Mouse (Mus musculus) limb, embryonic 11.5 days (tissue): ENCODE data around the gene Dnajc14. TPM values are rescaled to one million over a fixed set of nuclear protein-coding genes. Genes with fewer than 3 reads are reported as not detected.

Experiments
- ATAC-seq: fragments of 200-750 bp; cut with Nextera tagmentation; 2 replicates; pipeline ENCODE4 v1.8.0; 2017; ENCODE audit warnings: low read depth; ENCODE audit not compliant: insufficient number of reproducible peaks, low FRiP score, low TSS enrichment
- DNase-seq: peaks from one replicate; pipeline ENCODE4 v3.0.0-alpha.2; 2015; ENCODE audit warnings: low spot score
- H3K27ac ChIP-seq: fragments of 300-500 bp; sonication (generic); replicated peaks from 2 replicates; pipeline ENCODE4 v1.5.1; 2014; ENCODE audit warnings: low read depth, mild to moderate bottlenecking, low read length
- H3K27me3 ChIP-seq: fragments of 300-500 bp; sonication (generic); 2 replicates; pipeline ENCODE4 v1.6.1; 2014; ENCODE audit warnings: mild to moderate bottlenecking, low read length, mixed read lengths; ENCODE audit not compliant: control insufficient read depth, insufficient read depth
- H3K36me3 ChIP-seq: fragments of 300-500 bp; sonication (generic); 2 replicates; pipeline ENCODE4 v1.6.1; 2014; ENCODE audit warnings: mild to moderate bottlenecking, low read length, moderate library complexity, mixed read lengths; ENCODE audit not compliant: control insufficient read depth, insufficient read depth
- H3K4me1 ChIP-seq: fragments of 300-500 bp; sonication (generic); 2 replicates; pipeline ENCODE4 v1.6.1; 2014; ENCODE audit warnings: low read length, mixed read lengths; ENCODE audit not compliant: control insufficient read depth, insufficient read depth
- H3K4me2 ChIP-seq: fragments of 300-500 bp; sonication (generic); 2 replicates; pipeline ENCODE4 v1.6.1; 2014; ENCODE audit warnings: low read depth, mild to moderate bottlenecking, moderate library complexity; ENCODE audit not compliant: severe bottlenecking
- H3K4me3 ChIP-seq: fragments of 300-500 bp; sonication (generic); 2 replicates; pipeline ENCODE4 v1.5.1; 2014; ENCODE audit warnings: low read depth, low read length
- H3K9ac ChIP-seq: fragments of 300-500 bp; sonication (generic); 2 replicates; pipeline ENCODE4 v1.6.1; 2014; ENCODE audit warnings: mild to moderate bottlenecking, low read length
- H3K9me3 ChIP-seq: fragments of 300-500 bp; sonication (generic); 2 replicates; pipeline ENCODE4 v1.6.1; 2016; ENCODE audit warnings: low read length; ENCODE audit not compliant: control insufficient read depth
- WGBS: fragments of 180-500 bp; shearing (Covaris S2); extraction: QIAGEN DNeasy Blood & Tissue Kit; methylation state at CpG from one replicate; pipeline ENCODE4 v1.1.7; 2014; 5-methylcytosine and 5-hydroxymethylcytosine counted together
- polyA plus RNA-seq: library from polyadenylated mRNA; unstranded; fragments of >200 nt; fragmentation: Nextera tagmentation; extraction: Ambion mirVana; gene quantifications from 2 replicates; pipeline ENCODE4 v1.2.1, GENCODE M21; 2014

The Dnajc14 gene
- polyA plus RNA-seq, 1 experiment from 2014 or later = 33.3 TPM

DNA sequence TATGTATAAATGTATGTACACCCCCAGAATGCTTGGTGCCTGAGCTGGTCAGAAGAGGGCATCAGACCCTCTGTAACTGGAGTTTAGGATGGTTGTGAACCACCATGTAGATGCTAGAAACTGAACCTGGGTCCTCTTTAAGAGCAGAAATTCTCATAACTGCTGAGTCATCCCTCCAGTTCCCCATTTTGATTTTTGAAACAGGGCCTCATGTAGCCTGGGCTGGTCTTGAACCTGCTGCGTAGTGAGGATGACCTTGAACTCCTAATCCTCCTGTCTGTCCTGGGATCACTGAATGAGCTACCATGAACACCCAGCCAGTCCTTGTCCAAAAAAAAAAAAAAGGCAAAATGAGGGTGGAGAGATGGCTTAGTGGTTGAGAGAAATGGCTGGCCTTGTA is 10.6 kb upstream of the Dnajc14 start:
- Histone ChIP-seq H3K4me2 (no peak overlapping the region), H3K4me1 (no peaks in the 10 kb centered on the region), H3K4me3 (no peak overlapping the region), H3K27me3 (no peaks in the 10 kb centered on the region), H3K36me3 (no peaks in the 10 kb centered on the region), H3K9me3 (no peaks in the 10 kb centered on the region), H3K27ac (no peak overlapping the region), H3K9ac (no peak overlapping the region)
- 92% methylated on average over 1 of the region's 1 CpGs for WGBS
- DNase-seq = no peak
- ATAC-seq = no peak

DNA sequence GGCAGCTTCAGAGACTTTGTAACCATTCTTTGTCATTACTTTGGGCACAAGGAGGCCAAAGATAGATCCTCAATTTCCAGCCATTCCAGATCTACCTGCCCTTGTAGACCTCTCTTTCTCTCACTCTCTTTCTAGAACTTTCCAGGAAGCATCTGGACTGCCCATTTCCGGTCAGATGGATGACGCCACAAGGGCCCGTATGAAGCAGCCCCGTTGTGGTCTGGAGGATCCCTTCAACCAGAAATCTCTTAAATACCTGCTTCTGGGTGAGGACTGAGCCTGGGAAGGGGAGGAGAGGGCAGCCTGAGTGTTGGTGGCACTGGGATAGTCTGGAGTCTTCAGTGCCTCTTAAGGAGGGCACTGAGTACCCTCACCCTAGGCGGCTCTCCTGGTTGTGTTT is 9.5 kb upstream of the Dnajc14 start:
- Histone ChIP-seq H3K9me3 (no peaks in the 10 kb centered on the region), H3K4me2 (no peak overlapping the region)
- DNase-seq = no peak

DNA sequence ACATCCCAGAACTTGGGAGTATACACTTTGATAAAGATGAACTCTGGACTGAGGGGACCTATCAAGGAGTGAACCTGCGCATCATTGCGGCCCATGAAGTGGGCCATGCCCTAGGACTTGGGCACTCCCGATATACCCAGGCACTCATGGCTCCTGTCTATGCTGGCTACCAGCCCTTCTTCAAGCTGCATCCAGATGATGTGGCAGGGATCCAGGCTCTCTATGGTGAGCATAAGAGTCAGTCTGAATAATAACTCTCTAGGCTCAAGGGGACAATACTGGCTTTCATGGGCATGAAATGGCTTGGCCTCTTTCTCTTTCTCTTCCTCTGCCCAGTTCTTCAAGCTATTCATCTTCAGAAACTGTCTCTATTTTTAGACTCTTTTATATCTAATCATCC is 8.3 kb upstream of the Dnajc14 start:
- no peak overlapping the region for H3K27ac ChIP-seq
- DNase-seq (no peak), ATAC-seq (no peak)
- no peak overlapping the region for H3K4me2 ChIP-seq
- WGBS = 95% methylated on average over 3 of the region's 3 CpGs
- no peak overlapping the region for H3K4me3 ChIP-seq
- peaks cover 4% of the 10 kb centered on the region; the same call in 1 of the 2 replicates for H3K36me3 ChIP-seq
- H3K4me1 ChIP-seq = no peaks in the 10 kb centered on the region
- H3K9ac ChIP-seq = no peak overlapping the region
- no peaks in the 10 kb centered on the region for H3K9me3 ChIP-seq
- no peaks in the 10 kb centered on the region for H3K27me3 ChIP-seq

More for the DNA sequence above, 9.5 kb upstream of the Dnajc14 start:
- H3K27me3 ChIP-seq = no peaks in the 10 kb centered on the region
- H3K4me1 ChIP-seq = no peaks in the 10 kb centered on the region
- H3K9ac ChIP-seq = no peak overlapping the region
- no peak overlapping the region for H3K4me3 ChIP-seq
- no peaks in the 10 kb centered on the region for H3K36me3 ChIP-seq
- no peak for ATAC-seq
- no peak overlapping the region for H3K27ac ChIP-seq
- 94% methylated on average over 5 of the region's 5 CpGs for WGBS

DNA sequence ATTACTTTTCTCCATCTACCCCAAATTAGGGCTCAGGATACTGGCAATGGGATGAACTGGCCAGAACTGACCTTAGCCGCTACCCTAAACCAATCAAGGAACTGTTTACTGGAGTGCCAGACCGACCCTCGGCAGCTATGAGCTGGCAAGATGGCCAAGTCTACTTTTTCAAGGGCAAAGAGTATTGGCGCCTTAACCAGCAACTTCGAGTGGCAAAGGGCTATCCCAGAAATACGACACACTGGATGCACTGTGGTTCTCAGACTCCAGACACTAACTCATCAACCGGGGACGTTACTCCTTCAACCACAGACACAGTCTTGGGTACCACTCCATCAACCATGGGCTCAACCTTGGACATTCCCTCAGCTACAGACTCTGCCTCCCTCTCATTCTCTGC is 5.2 kb upstream of the Dnajc14 start:
- Histone ChIP-seq H3K27ac (no peak overlapping the region), H3K4me3 (no peak overlapping the region), H3K9ac (no peak overlapping the region), H3K36me3 (peaks cover 4% of the 10 kb centered on the region; the same call in 1 of the 2 replicates), H3K4me2 (no peak overlapping the region), H3K9me3 (no peaks in the 10 kb centered on the region), H3K4me1 (peaks cover 10% of the 10 kb centered on the region; the same call in 1 of the 2 replicates), H3K27me3 (no peaks in the 10 kb centered on the region)
- WGBS = 90% methylated on average over 8 of the region's 8 CpGs
- no peak for ATAC-seq
- no peak for DNase-seq

DNA sequence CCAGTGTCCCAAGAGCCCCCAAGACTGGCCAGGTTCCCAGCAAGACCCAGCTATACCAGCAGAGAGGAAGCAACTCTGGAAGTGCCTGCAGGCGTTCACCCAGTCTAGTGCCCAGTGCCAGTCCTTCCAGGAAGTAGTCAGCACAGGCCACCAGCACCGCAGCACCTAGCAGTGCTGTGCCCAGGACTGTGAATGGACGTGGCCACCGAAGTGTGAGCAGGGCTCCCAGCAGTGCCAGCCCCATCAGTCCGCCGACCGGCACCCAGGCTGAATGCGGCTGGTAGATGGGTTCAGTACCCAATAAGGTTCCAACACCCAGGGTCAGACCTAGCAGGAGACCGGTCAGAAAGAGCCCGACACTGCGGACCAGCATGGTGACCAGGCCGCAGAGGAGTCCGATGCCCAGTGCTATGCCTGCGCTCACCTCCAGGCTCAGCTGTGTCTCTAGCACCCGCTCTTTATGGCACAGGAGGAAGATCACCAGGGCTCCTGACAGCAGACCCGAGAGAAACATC is 1.8 kb upstream of the Dnajc14 start:
- Histone ChIP-seq H3K4me1 (peaks cover 17% of the 10 kb centered on the region), H3K27me3 (no peaks in the 10 kb centered on the region), H3K9me3 (no peaks in the 10 kb centered on the region), H3K4me3 (no peak overlapping the region), H3K36me3 (peaks cover 6% of the 10 kb centered on the region; the same call in 1 of the 2 replicates), H3K9ac (no peak overlapping the region), H3K27ac (no peak overlapping the region), H3K4me2 (no peak overlapping the region)
- 90% methylated on average over 16 of the region's 16 CpGs for WGBS
- no peak for DNase-seq
- ATAC-seq = no peak

DNA sequence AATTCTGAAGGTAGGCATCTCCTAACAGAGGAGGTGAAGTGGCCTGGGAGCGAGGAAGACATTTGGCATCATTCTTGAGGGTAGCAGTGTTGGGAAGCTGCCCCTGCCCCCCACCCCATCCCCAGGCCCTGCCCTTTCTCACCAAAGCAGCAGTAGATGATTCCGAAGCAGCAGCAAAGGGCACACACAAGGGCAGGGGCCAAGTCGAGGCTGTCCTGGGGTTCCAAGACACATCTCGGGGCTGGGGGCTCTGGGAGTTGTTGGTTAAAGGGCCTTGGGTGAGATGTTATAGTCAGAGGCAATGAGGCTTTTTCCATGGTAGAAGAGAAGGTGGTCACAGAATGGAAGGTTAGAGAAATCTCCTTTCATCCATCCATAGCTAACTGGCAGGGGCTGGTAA is 906 bp upstream of the Dnajc14 start:
- no peak for DNase-seq
- H3K36me3 ChIP-seq = peaks cover 6% of the 10 kb centered on the region; the same call in 1 of the 2 replicates
- H3K4me1 ChIP-seq = peaks cover 20% of the 10 kb centered on the region
- H3K27ac ChIP-seq = no peak overlapping the region
- ATAC-seq = no peak
- no peaks in the 10 kb centered on the region for H3K27me3 ChIP-seq
- H3K4me2 ChIP-seq = peak overlapping the region; percentile 69; the same call in 1 of the 2 replicates
- H3K9me3 ChIP-seq = no peaks in the 10 kb centered on the region
- WGBS = 67% methylated on average over 4 of the region's 4 CpGs
- peak overlapping the region; percentile 86; the same call in 1 of the 2 replicates for H3K9ac ChIP-seq
- H3K4me3 ChIP-seq = no peak overlapping the region; the same call in 1 of the 2 replicates

DNA sequence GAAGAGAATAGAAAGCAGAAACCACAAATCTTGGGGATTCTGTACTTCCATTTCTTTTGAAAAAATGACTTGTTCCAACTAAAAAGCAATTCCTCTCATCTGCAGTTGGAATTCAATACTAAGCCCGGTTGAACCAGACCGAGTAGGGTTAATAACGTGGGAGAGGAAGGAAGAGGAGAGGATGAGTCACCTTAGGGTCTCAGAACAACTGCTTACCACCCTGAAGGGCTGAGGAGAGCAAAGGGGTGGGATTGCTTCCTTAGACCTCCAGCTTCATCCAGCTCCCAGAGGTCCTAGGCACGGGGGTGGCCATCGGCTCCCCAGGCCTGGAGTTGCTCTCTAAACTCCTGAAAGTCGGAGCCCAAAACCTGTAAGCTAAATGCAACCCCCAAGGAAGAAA is 501 bp upstream of the Dnajc14 start:
- Histone ChIP-seq H3K36me3 (peaks cover 6% of the 10 kb centered on the region; the same call in 1 of the 2 replicates), H3K4me3 (peak overlapping the region; percentile 81), H3K9me3 (no peaks in the 10 kb centered on the region), H3K27me3 (no peaks in the 10 kb centered on the region), H3K27ac (peak overlapping the region; percentile 96; the same call in 1 of the 2 replicates), H3K4me1 (peaks cover 20% of the 10 kb centered on the region), H3K4me2 (peak overlapping the region; percentile 69), H3K9ac (peak overlapping the region; percentile 86)
- 16% methylated on average over 6 of the region's 6 CpGs for whole genome bisulfite sequencing
- ATAC-seq = no peak
- DNase-seq = no peak

DNA sequence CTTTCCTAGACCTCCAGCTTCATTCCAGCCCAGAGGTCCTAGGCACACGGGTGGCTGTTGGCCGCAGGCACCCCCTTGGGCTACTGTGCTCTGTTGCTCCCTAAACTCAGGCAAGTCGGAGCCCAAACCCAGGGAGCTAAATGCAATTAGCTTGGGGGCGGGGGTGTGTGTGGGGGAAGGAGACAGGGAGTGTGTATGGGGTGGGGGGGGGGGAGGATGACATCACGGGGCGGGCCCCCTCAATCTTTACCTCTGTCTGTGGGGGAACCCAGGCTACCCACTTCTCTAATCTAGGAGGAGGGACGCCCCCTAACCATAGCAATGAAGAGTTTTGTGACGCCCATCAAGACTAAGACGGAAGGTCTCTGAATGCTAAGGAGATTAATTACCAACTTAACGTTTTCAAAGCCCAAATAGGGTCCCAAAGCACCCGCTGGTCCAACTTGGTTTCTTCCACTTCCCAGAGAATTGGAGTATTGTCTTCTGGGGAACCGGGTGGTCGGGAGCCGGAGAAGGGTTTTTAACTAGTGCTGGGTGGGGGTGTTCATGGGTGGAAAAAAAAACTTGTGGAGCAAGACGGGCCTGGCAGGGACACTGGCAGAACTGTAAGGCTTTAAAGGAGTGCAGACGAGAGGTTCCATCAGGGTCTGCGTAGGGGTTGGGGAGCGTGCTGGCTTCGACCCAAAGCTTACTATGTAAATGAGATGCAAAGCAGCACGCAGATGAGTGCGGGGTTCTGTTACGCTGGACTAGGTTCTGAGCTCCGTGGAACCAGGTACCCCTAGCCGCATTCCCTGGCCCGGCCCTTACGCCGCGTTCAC is 619 bp downstream of the Dnajc14 start, which contains the start of gene Tmem198b:
Gene Tmem198b (minus strand): TSS at position 100 of the 821 bp plus-strand sequence.
- 1% methylated on average over 26 of the region's 28 CpGs for WGBS
- H3K27me3 ChIP-seq = no peaks in the 10 kb centered on the region
- peaks cover 6% of the 10 kb centered on the region; the same call in 1 of the 2 replicates for H3K36me3 ChIP-seq

More for the DNA sequence above, 619 bp downstream of the Dnajc14 start, which contains the start of gene Tmem198b:
- Histone ChIP-seq H3K9ac (peak within 1 kb of the TSS; percentile 86), H3K4me2 (peak within 1 kb of the TSS; percentile 69), H3K4me3 (peak within 1 kb of the TSS; percentile 81), H3K9me3 (no peaks in the 10 kb centered on the region), H3K27ac (peak within 1 kb of the TSS; percentile 96), H3K4me1 (peaks cover 20% of the 10 kb centered on the region)
- DNase-seq (peak; percentile 79), ATAC-seq (peak; percentile 57)
